Mouse (Mus musculus): ENCODE results near the gene Rgs11. TPM values are rescaled to one million over a fixed set of nuclear protein-coding genes. Genes with fewer than 3 reads are reported as not detected.

Rgs11 gene
- total RNA-seq, 2 experiments from 2014 or later: 0.47 to 1.5 TPM

Other genes starting within 250 kb of the Rgs11 start
- 1 to 10 TPM; 4.3 to 5.9 TPM for gene Capn15, start 217.2 kb upstream of the Rgs11 start, total RNA-seq (2021)
- 10 to 100 TPM; 39.2 to 41.3 TPM for gene Rab11fip3, start 133.4 kb upstream of the Rgs11 start, total RNA-seq (2021)
- gene Decr2, start 112.6 kb upstream of the Rgs11 start, total RNA-seq (2021): 1 to 10 TPM; 4.0 to 4.5 TPM
- 1 to 10 TPM; 3.0 to 3.9 TPM for gene Nme4, start 107.3 kb upstream of the Rgs11 start, total RNA-seq (2021)
- 1 to 10 TPM in 1 of 2 experiments, under 1 TPM in 1; 0.80 to 1.3 TPM for gene Tmem8, start 89.7 kb upstream of the Rgs11 start, total RNA-seq (2021)
- 10 to 100 TPM; 55.3 to 57.7 TPM for gene Mrpl28, start 79.5 kb upstream of the Rgs11 start, total RNA-seq (2021)
- 10 to 100 TPM; 12.0 to 13.3 TPM for gene Axin1, start 64.3 kb upstream of the Rgs11 start, total RNA-seq (2021)
- gene Pdia2, start 3.9 kb upstream of the Rgs11 start, total RNA-seq (2021): not detected
- 1 to 10 TPM; 2.2 to 5.1 TPM for gene Arhgdig, start 4.8 kb downstream of the Rgs11 start, total RNA-seq (2021)
- 10 to 100 TPM; 47.8 to 62.8 TPM for gene Fam234a, start 41.3 kb downstream of the Rgs11 start, total RNA-seq (2021)
- 10 to 100 TPM; 14.0 to 15.4 TPM for gene Luc7l, start 49.9 kb downstream of the Rgs11 start, total RNA-seq (2021)
- gene Neurl1b, start 211.9 kb downstream of the Rgs11 start, total RNA-seq (2021): 1 to 10 TPM; 8.4 TPM

Data from gastrocnemius, postnatal 14 days (tissue).